Mouse (Mus musculus) embryonic facial prominence, embryonic 10.5 days (tissue): ENCODE measurements at regions not wholly inside any gene's neighbourhood (a gene's known extent, or its start where the extent isn't known, plus 50 kb on each side); places are given as distances from the start of the nearest gene placed in this dataset.
A peak's percentile ranks its signal among the peaks of the same experiment; 100 is the strongest.

Source experiments
- DNase-seq: peaks from one replicate; pipeline ENCODE4 v3.0.0-alpha.2; 2017; ENCODE audit warnings: low spot score
- H3K27ac ChIP-seq: fragments of 300-500 bp; sonication (generic); replicated peaks from 2 replicates; pipeline ENCODE4 v1.5.1; 2016; ENCODE audit warnings: mild to moderate bottlenecking
- H3K27me3 ChIP-seq: fragments of 300-500 bp; sonication (generic); replicated peaks from 2 replicates; pipeline ENCODE4 v1.6.1; 2016; ENCODE audit warnings: low read depth, mild to moderate bottlenecking; ENCODE audit not compliant: poor library complexity, severe bottlenecking
- H3K36me3 ChIP-seq: fragments of 300-500 bp; sonication (generic); replicated peaks from 2 replicates; pipeline ENCODE4 v1.6.1; 2016; ENCODE audit warnings: mild to moderate bottlenecking, moderate library complexity
- H3K4me1 ChIP-seq: fragments of 300-500 bp; sonication (generic); 2 replicates; pipeline ENCODE4 v1.6.1; 2016
- H3K4me3 ChIP-seq: fragments of 300-500 bp; sonication (generic); 2 replicates; pipeline ENCODE4 v1.5.1; 2016; ENCODE audit warnings: mild to moderate bottlenecking, moderate library complexity
- H3K9me3 ChIP-seq: fragments of 300-500 bp; sonication (generic); 2 replicates; pipeline ENCODE4 v1.6.1; 2016; ENCODE audit warnings: mild to moderate bottlenecking
- WGBS: fragments of 180-500 bp; shearing (Covaris S2); methylation state at CpG from one replicate; pipeline ENCODE4 v1.1.7; 2016; 5-methylcytosine and 5-hydroxymethylcytosine counted together

DNA sequence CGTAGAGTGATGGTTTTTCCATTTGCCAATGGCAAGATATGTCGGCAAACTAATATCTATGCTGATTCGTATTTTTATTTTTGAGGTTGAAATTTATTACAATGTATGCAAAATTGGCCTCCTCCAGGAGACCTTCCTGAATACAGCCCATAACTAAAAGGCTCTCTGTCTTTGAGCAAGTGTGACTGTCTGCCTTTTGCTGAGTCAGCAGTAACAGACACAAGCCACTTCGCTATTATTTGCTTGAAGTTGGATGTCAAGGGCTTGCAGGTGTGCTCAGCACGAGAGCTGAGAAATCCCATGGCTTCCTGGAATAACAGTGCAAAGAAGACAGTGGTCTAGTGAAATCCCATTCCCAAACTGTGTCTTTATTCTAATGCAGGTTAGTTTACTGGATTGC lies 56.9 kb downstream of the Dmrt2 start:
- H3K27ac ChIP-seq: no peak overlapping the region
- H3K4me3 ChIP-seq: no peak overlapping the region
- DNase-seq: no peak
- H3K36me3 ChIP-seq: no peaks in the 10 kb centered on the region
- no peaks in the 10 kb centered on the region for H3K27me3 ChIP-seq
- H3K9me3 ChIP-seq: no peaks in the 10 kb centered on the region
- WGBS: 86% methylated on average over 5 of the region's 5 CpGs
- no peaks in the 10 kb centered on the region for H3K4me1 ChIP-seq

DNA sequence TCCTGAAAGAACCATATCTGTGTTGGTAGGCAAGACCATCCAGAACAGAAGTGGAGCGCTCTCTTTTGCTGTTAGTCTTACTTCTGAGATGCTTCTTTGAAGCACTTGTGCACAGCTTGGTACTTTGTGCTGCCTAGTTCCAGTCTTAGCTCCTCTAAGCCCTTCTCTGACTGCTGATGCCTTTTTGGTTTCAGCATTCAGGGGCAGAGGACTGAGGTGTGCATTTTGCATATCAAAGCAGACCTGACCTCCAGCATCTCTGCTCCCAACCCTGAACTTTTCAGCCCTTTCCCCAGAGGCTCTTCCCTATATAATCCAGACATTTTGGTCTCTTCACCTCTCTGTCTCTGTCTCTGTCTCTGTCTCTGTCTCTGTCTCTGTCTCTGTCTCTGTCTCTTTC lies 57.4 kb downstream of the Dmrt2 start:
- H3K4me1 ChIP-seq: no peaks in the 10 kb centered on the region
- DNase-seq: no peak
- no peaks in the 10 kb centered on the region for H3K9me3 ChIP-seq
- no peaks in the 10 kb centered on the region for H3K36me3 ChIP-seq
- no peak overlapping the region for H3K4me3 ChIP-seq
- no peaks in the 10 kb centered on the region for H3K27me3 ChIP-seq
- no peak overlapping the region for H3K27ac ChIP-seq
- WGBS: 98% methylated on average over 1 of the region's 1 CpGs

DNA sequence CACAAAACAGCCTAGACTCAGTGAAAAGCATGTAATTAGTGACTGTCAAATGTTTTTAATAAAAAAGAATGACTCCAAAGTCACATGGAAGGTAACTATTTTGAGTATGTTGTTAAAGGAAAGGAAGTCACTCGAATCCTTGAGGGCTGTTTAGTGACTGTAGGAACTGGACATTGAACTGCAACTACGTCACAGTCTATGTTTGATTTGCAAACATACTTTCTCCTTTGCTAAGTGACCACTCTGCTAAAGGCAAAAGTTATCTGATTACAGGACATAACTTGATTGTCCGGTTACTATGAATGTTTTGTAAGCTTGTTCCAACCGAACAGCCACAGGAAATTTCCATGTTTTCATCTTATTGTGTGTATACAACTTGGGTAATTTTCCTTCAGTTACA lies 106.2 kb downstream of the Dmrt2 start:
- DNase-seq: no peak
- H3K9me3 ChIP-seq: no peaks in the 10 kb centered on the region
- peaks cover 19% of the 10 kb centered on the region for H3K4me1 ChIP-seq
- H3K27ac ChIP-seq: no peak overlapping the region
- H3K36me3 ChIP-seq: no peaks in the 10 kb centered on the region
- 85% methylated on average over 4 of the region's 4 CpGs for WGBS
- H3K4me3 ChIP-seq: no peak overlapping the region
- H3K27me3 ChIP-seq: 0 out of 2 replicates have a peak, but pooled peaks cover 8% of the 10 kb centered on the region

GRCm38 (mm10) chr19:25779356-25779755 lies 107.1 kb downstream of the Dmrt2 start:
- peaks cover 19% of the 10 kb centered on the region for H3K4me1 ChIP-seq
- WGBS: 49% methylated on average over 7 of the region's 7 CpGs

DNA sequence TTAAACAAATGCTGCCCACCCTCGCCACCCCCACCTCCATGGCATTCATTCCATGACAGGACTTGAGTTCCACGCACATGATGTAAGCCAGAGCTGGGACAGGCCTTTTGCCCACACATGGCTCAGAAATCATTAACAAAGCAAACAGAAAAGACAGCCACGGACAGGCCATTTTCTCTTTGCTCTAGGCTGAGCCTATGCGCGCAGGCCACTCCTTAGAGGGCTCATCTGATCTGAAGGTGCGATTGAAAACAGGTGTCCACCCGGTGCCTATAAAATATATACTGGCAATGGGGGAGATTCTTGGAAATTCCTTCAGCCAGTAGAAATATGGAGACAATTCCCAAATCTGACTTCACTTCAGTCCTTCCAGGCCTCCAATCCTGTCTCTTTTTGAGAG lies 109.1 kb downstream of the Dmrt2 start:
- H3K4me3 ChIP-seq: no peak overlapping the region
- no peak for DNase-seq
- 0 out of 2 replicates have a peak, but pooled peaks cover 8% of the 10 kb centered on the region for H3K27me3 ChIP-seq
- H3K27ac ChIP-seq: no peak overlapping the region
- H3K36me3 ChIP-seq: no peaks in the 10 kb centered on the region
- H3K4me1 ChIP-seq: peaks cover 19% of the 10 kb centered on the region
- 66% methylated on average over 7 of the region's 7 CpGs for WGBS
- no peaks in the 10 kb centered on the region for H3K9me3 ChIP-seq

More at GRCm38 (mm10) chr19:25779356-25779755, 107.1 kb downstream of the Dmrt2 start:
- no peak overlapping the region for H3K27ac ChIP-seq
- H3K4me3 ChIP-seq: no peak overlapping the region
- DNase-seq: peak; percentile 27
- H3K36me3 ChIP-seq: no peaks in the 10 kb centered on the region
- H3K27me3 ChIP-seq: 0 out of 2 replicates have a peak, but pooled peaks cover 8% of the 10 kb centered on the region
- no peaks in the 10 kb centered on the region for H3K9me3 ChIP-seq

DNA sequence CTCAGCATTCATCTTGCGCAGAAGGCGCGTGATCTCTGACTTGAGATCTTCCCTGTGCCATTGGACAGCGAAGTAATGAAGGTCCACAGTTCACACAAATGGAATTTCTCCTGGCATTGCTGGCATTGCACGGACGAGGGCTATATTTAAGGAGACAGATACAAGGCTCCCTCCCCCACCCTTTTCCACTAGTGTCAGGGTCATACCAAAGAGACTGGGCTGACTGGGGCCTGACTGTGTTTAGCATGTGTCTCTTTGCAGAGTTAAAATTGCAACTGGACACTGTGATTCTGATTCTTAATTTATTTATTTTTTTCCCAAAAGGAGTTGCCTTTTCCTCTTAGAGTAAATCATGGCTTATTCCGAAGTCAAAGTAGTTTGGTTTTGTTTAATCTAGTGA lies 130.5 kb downstream of the Dmrt2 start:
- 83% methylated on average over 7 of the region's 7 CpGs for WGBS
- H3K4me3 ChIP-seq: no peak overlapping the region
- DNase-seq: no peak
- H3K27me3 ChIP-seq: no peaks in the 10 kb centered on the region
- peaks cover 14% of the 10 kb centered on the region for H3K4me1 ChIP-seq
- H3K36me3 ChIP-seq: no peaks in the 10 kb centered on the region
- no peaks in the 10 kb centered on the region for H3K9me3 ChIP-seq
- H3K27ac ChIP-seq: no peak overlapping the region

DNA sequence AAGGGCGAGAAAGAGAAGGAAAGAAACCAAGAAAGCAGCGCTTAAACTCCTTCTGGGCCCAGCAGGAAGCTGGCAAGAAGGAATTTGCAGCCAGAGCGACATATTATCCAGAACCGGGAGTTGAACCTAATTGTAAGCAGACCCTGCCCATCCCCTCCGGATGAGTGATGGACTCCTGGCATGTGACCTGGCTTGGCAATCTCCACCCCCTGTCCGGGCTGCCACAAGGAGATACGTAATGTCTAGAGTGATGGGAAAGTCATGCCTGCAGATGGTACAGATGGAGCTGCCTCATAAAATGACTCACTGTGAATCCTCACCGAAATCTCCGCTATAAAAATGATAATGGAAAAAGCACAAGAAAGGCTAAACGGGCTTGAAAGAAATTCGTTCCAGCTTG lies 133.1 kb downstream of the Dmrt2 start:
- Histone ChIP-seq H3K4me3 (no peak overlapping the region), H3K27ac (no peak overlapping the region), H3K27me3 (no peaks in the 10 kb centered on the region), H3K9me3 (no peaks in the 10 kb centered on the region), H3K4me1 (peaks cover 14% of the 10 kb centered on the region), H3K36me3 (no peaks in the 10 kb centered on the region)
- WGBS: 49% methylated on average over 11 of the region's 11 CpGs
- DNase-seq: peak; percentile 51

GRCm38 (mm10) chr19:25813651-25814050 lies 141.4 kb downstream of the Dmrt2 start:
- no peak overlapping the region for H3K27ac ChIP-seq
- no peaks in the 10 kb centered on the region for H3K4me1 ChIP-seq
- no peak overlapping the region for H3K4me3 ChIP-seq
- H3K9me3 ChIP-seq: no peaks in the 10 kb centered on the region
- H3K36me3 ChIP-seq: no peaks in the 10 kb centered on the region
- DNase-seq: peak; percentile 19
- 76% methylated on average over 7 of the region's 7 CpGs for WGBS
- H3K27me3 ChIP-seq: no peaks in the 10 kb centered on the region

- Histone ChIP-seq H3K36me3 (no peaks in the 10 kb centered on the region), H3K27ac (no peak overlapping the region), H3K4me1 (no peaks in the 10 kb centered on the region), H3K4me3 (no peak overlapping the region), H3K9me3 (no peaks in the 10 kb centered on the region), H3K27me3 (no peaks in the 10 kb centered on the region)
- DNase-seq: no peak
- 74% methylated on average over 4 of the region's 4 CpGs for WGBS
Observed at GRCm38 (mm10) chr19:25845158-25845557, 172.9 kb downstream of the Dmrt2 start.

GRCm38 (mm10) chr19:25856344-25856743 lies 184.1 kb downstream of the Dmrt2 start:
- peaks cover 4% of the 10 kb centered on the region; the same call in 1 of the 2 replicates for H3K4me1 ChIP-seq
- H3K27me3 ChIP-seq: no peaks in the 10 kb centered on the region
- H3K4me3 ChIP-seq: no peak overlapping the region
- no peaks in the 10 kb centered on the region for H3K36me3 ChIP-seq
- H3K9me3 ChIP-seq: no peaks in the 10 kb centered on the region
- DNase-seq: no peak
- no peak overlapping the region for H3K27ac ChIP-seq
- WGBS: 72% methylated on average over 4 of the region's 4 CpGs

GRCm38 (mm10) chr19:25863312-25863711 lies 191.1 kb downstream of the Dmrt2 start:
- no peaks in the 10 kb centered on the region for H3K9me3 ChIP-seq
- no peak overlapping the region for H3K27ac ChIP-seq
- H3K27me3 ChIP-seq: no peaks in the 10 kb centered on the region
- DNase-seq: no peak
- no peaks in the 10 kb centered on the region for H3K36me3 ChIP-seq
- 43% methylated on average over 1 of the region's 1 CpGs for WGBS
- no peak overlapping the region for H3K4me3 ChIP-seq
- peaks cover 4% of the 10 kb centered on the region; the same call in 1 of the 2 replicates for H3K4me1 ChIP-seq

DNA sequence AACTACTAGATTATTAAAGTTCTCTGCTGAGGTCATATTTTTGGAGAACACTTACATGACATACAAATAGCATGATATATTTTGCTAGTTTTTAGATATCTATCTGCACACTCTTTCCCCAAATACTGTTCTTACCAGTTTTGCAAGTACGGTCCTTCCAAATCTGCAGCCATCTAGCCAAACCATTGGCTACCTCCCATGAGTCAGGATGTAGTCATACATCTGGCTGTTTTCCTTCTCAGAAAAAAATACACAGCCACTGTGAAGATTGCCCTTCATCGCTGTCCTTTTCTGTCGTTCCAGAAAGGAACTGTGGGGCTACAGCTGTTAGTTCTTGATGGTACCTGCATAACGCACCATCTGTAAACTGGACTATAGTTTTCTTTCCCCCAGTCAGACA lies 234.5 kb downstream of the Dmrt2 start:
- H3K9me3 ChIP-seq: no peaks in the 10 kb centered on the region
- no peak overlapping the region for H3K27ac ChIP-seq
- H3K4me1 ChIP-seq: no peaks in the 10 kb centered on the region
- no peak overlapping the region for H3K4me3 ChIP-seq
- no peak for DNase-seq
- WGBS: 94% methylated on average over 4 of the region's 4 CpGs
- no peaks in the 10 kb centered on the region for H3K27me3 ChIP-seq
- no peaks in the 10 kb centered on the region for H3K36me3 ChIP-seq

DNA sequence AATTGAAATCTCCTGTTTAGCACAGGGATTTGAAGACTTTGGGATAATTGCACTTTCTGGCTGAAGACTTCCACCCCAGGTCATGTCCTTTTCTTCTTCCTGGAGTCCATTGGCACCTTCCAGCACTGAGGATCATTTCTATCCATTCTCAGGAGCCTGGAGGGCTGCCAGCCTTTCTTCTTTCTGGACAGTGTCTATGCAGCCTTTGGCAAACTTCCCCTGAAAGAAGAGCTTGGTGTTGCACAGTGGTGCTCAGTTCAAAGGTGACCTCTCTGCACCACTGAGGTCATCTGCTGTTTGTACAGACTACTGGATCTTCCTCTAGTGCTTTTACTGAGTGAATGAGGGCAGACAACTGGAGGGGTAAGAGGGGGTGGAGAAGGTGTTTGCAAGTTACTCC lies 249.8 kb downstream of the Dmrt2 start:
- Histone ChIP-seq H3K36me3 (no peaks in the 10 kb centered on the region), H3K27me3 (no peaks in the 10 kb centered on the region), H3K4me3 (no peak overlapping the region), H3K27ac (no peak overlapping the region), H3K9me3 (no peaks in the 10 kb centered on the region), H3K4me1 (peaks cover 28% of the 10 kb centered on the region)
- DNase-seq: no peak

DNA sequence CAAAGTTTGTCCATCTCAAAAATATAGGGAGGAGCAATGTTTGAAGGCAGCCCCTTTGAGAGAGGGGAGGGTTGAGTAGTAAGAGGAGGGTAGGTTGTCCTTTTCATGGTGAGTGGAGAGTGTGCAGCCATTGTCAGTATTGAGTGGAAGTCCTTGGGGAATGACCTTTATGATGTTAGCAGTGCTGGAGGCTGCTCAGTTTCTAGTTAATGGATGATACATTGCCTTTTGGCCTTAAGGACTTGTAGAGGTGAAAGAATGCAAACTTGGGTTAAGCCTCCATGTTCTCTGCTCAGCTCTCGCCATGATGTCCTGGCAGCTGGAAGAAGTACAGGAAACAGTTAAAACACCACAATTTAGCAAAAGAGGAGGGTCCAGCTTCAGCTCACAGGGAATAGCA lies 250.6 kb downstream of the Dmrt2 start:
- no peak for DNase-seq
- no peaks in the 10 kb centered on the region for H3K9me3 ChIP-seq
- 79% methylated on average over 1 of the region's 1 CpGs for WGBS
- H3K27ac ChIP-seq: no peak overlapping the region
- H3K36me3 ChIP-seq: no peaks in the 10 kb centered on the region
- no peak overlapping the region for H3K4me3 ChIP-seq
- H3K4me1 ChIP-seq: peaks cover 31% of the 10 kb centered on the region
- H3K27me3 ChIP-seq: no peaks in the 10 kb centered on the region
